Mouse (Mus musculus): ENCODE results near the gene Sppl2b. TPM values are rescaled to one million over a fixed set of nuclear protein-coding genes. Genes with fewer than 3 reads are reported as not detected.
A peak's percentile ranks its signal among the peaks of the same experiment; 100 is the strongest.

The Sppl2b gene
- polyA plus RNA-seq, 1 experiment, result not detected

DNA sequence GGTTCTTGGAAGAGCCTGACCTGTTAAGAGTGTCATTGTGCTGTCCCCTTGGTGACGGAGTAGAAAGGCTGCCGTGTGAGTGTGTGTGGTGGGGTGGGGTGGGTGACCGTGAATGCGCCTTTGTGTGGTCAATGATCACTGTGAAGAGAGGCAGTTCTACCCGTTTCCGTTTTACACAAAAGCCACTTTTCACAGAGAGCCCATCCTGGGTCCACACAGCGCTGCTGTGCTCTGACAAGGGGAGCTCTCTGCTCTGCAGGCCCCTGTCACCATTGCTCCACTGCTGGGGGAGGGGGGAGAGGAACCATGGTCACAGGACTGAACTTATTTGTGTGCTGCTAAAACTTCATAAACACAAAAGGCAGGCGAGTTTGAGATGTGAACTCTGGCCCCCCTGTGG lies 2.3 kb downstream of the Sppl2b start:
- WGBS, result 50% methylated on average over 8 of the region's 8 CpGs
- H3K4me1 ChIP-seq (ENCODE audit: control insufficient read depth, insufficient read depth, low read length), result peaks cover 39% of the 10 kb centered on the region
- H3K4me3 ChIP-seq (ENCODE audit: insufficient read depth, low read depth, low read length), result no peak overlapping the region
- TF ChIP-seq POLR2A (IDR thresholded peaks at IDR 0.05; ENCODE audit: insufficient read depth, low read depth, low read length), result no peak
- no peak for TF ChIP-seq CTCF (IDR thresholded peaks at IDR 0.05; ENCODE audit: insufficient read depth, low read depth, low read length)
- H3K27ac ChIP-seq (ENCODE audit: insufficient read depth, low read depth, low read length), result 0 out of 2 replicates have a peak overlapping the region, but pooled peaks have one; percentile 27

GRCm38 (mm10) chr10:80857848-80858247 lies 2.8 kb downstream of the Sppl2b start:
- Histone ChIP-seq H3K27ac (ENCODE audit: insufficient read depth, low read depth, low read length) (0 out of 2 replicates have a peak overlapping the region, but pooled peaks have one; percentile 27), H3K4me3 (ENCODE audit: insufficient read depth, low read depth, low read length) (no peak overlapping the region), H3K4me1 (ENCODE audit: control insufficient read depth, insufficient read depth, low read length) (peaks cover 39% of the 10 kb centered on the region)
- 75% methylated on average over 3 of the region's 3 CpGs for WGBS
- TF ChIP-seq CTCF (IDR thresholded peaks at IDR 0.05; ENCODE audit: insufficient read depth, low read depth, low read length), result no peak
- TF ChIP-seq POLR2A (IDR thresholded peaks at IDR 0.05; ENCODE audit: insufficient read depth, low read depth, low read length), result no peak

DNA sequence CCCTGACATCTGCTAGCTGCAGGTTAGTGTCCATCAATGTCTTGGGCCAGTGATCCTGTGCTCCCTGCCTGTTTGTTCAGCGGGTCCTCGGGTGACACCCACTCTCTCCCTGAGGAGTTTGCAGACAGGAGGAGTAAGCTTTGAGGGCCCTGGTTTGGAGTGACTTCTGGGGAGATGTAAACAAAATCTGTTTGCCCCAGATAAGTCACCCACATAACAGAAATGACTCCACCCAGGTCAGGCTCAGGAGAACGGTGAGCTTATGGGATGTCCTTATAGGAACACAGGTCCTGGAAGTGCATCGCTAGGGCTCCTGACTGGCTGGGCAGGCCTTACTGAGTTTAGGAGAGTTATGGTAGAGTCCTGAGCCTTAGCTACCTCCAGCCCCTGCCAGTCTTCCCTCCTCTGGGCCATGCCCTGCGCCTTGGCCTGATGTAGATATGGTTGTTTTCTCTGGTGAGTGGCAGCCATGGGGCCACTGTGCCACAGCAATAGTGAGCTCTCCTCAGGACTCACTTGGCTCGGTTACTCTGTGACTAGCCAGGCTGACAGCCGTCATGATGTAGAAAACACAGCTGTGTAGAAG lies 3.4 kb downstream of the Sppl2b start:
- Histone ChIP-seq H3K4me3 (ENCODE audit: insufficient read depth, low read depth, low read length) (no peak overlapping the region), H3K4me1 (ENCODE audit: control insufficient read depth, insufficient read depth, low read length) (peaks cover 34% of the 10 kb centered on the region), H3K27ac (ENCODE audit: insufficient read depth, low read depth, low read length) (no peak overlapping the region)
- TF ChIP-seq POLR2A (IDR thresholded peaks at IDR 0.05; ENCODE audit: insufficient read depth, low read depth, low read length), result no peak
- no peak for TF ChIP-seq CTCF (IDR thresholded peaks at IDR 0.05; ENCODE audit: insufficient read depth, low read depth, low read length)
- 85% methylated on average over 7 of the region's 7 CpGs for WGBS

- no peak overlapping the region for H3K4me3 ChIP-seq (ENCODE audit: insufficient read depth, low read depth, low read length)
- H3K27ac ChIP-seq (ENCODE audit: insufficient read depth, low read depth, low read length), result no peak overlapping the region
- 92% methylated on average over 5 of the region's 5 CpGs for whole genome bisulfite sequencing
- H3K4me1 ChIP-seq (ENCODE audit: control insufficient read depth, insufficient read depth, low read length), result peaks cover 10% of the 10 kb centered on the region
- TF ChIP-seq CTCF (IDR thresholded peaks at IDR 0.05; ENCODE audit: insufficient read depth, low read depth, low read length) (no peak), POLR2A (IDR thresholded peaks at IDR 0.05; ENCODE audit: insufficient read depth, low read depth, low read length) (no peak)
These were observed 7.2 kb downstream of the Sppl2b start for GRCm38 (mm10) chr10:80862305-80862704.

DNA sequence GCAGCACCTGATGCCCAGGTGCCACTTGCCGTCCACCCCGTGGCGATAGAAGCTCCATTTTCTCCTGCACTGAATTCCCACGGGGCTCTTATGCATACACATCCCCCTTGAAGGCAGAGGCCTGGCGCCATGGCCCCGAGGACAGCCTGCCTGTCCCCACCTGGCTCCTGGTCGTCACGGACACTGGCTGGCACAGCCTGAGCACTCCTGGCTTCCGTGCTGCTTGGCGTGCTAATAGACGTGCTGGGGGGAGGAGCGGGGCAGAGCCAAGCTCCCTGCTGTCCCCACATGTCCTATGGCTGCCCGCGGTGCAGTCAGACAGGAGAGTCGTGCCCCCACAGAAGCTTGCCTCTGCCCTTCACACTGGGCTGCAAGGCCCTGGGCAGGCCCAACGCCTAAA lies 9.4 kb downstream of the Sppl2b start:
- Histone ChIP-seq H3K4me1 (ENCODE audit: control insufficient read depth, insufficient read depth, low read length) (no peaks in the 10 kb centered on the region), H3K4me3 (ENCODE audit: insufficient read depth, low read depth, low read length) (no peak overlapping the region), H3K27ac (ENCODE audit: insufficient read depth, low read depth, low read length) (no peak overlapping the region)
- WGBS, result 87% methylated on average over 16 of the region's 16 CpGs
- no peak for TF ChIP-seq POLR2A (IDR thresholded peaks at IDR 0.05; ENCODE audit: insufficient read depth, low read depth, low read length)
- no peak for TF ChIP-seq CTCF (IDR thresholded peaks at IDR 0.05; ENCODE audit: insufficient read depth, low read depth, low read length)

- WGBS, result 41% methylated on average over 5 of the region's 6 CpGs
- TF ChIP-seq POLR2A (IDR thresholded peaks at IDR 0.05; ENCODE audit: insufficient read depth, low read depth, low read length), result no peak
- Histone ChIP-seq H3K4me1 (ENCODE audit: control insufficient read depth, insufficient read depth, low read length) (no peaks in the 10 kb centered on the region), H3K4me3 (ENCODE audit: insufficient read depth, low read depth, low read length) (no peak overlapping the region), H3K27ac (ENCODE audit: insufficient read depth, low read depth, low read length) (no peak overlapping the region)
These were observed 15.9 kb downstream of the Sppl2b start for GRCm38 (mm10) chr10:80870993-80871392.

GRCm38 (mm10) chr10:80871581-80871980 lies 16.5 kb downstream of the Sppl2b start, which contains the start of gene Tmprss9:
Gene Tmprss9 (plus strand): TSS chr10:80871848.
- no peak within 1 kb of the TSS for H3K27ac ChIP-seq (ENCODE audit: insufficient read depth, low read depth, low read length)
- TF ChIP-seq POLR2A (IDR thresholded peaks at IDR 0.05; ENCODE audit: insufficient read depth, low read depth, low read length), result no peak
- no peak for TF ChIP-seq CTCF (IDR thresholded peaks at IDR 0.05; ENCODE audit: insufficient read depth, low read depth, low read length)
- H3K4me3 ChIP-seq (ENCODE audit: insufficient read depth, low read depth, low read length), result no peak within 1 kb of the TSS
- 30% methylated on average over 9 of the region's 9 CpGs for WGBS
- no peaks in the 10 kb centered on the region; the same call in 1 of the 2 replicates for H3K4me1 ChIP-seq (ENCODE audit: control insufficient read depth, insufficient read depth, low read length)

GRCm38 (mm10) chr10:80874035-80874434 lies 19.0 kb downstream of the Sppl2b start:
- Histone ChIP-seq H3K4me1 (ENCODE audit: control insufficient read depth, insufficient read depth, low read length) (no peaks in the 10 kb centered on the region; the same call in 1 of the 2 replicates), H3K4me3 (ENCODE audit: insufficient read depth, low read depth, low read length) (no peak overlapping the region), H3K27ac (ENCODE audit: insufficient read depth, low read depth, low read length) (no peak overlapping the region)
- TF ChIP-seq POLR2A (IDR thresholded peaks at IDR 0.05; ENCODE audit: insufficient read depth, low read depth, low read length) (no peak), CTCF (IDR thresholded peaks at IDR 0.05; ENCODE audit: insufficient read depth, low read depth, low read length) (no peak)
- WGBS, result 85% methylated on average over 9 of the region's 9 CpGs

- 12% methylated on average over 5 of the region's 5 CpGs for WGBS
- H3K4me1 ChIP-seq (ENCODE audit: control insufficient read depth, insufficient read depth, low read length), result no peaks in the 10 kb centered on the region; the same call in 1 of the 2 replicates
- no peak overlapping the region for H3K27ac ChIP-seq (ENCODE audit: insufficient read depth, low read depth, low read length)
- no peak overlapping the region for H3K4me3 ChIP-seq (ENCODE audit: insufficient read depth, low read depth, low read length)
- no peak for TF ChIP-seq POLR2A (IDR thresholded peaks at IDR 0.05; ENCODE audit: insufficient read depth, low read depth, low read length)
- no peak for TF ChIP-seq CTCF (IDR thresholded peaks at IDR 0.05; ENCODE audit: insufficient read depth, low read depth, low read length)
These were observed 21.0 kb downstream of the Sppl2b start for GRCm38 (mm10) chr10:80876028-80876427.

Data from olfactory bulb, adult 2 months (tissue).